ENCODE assay signal across 7 mouse cellular contexts in genomic region chr13:112465585-112465984, GRCm38 (mm10). TPM values are rescaled to one million over a fixed set of nuclear protein-coding genes. Genes with fewer than 3 reads are reported as not detected.
DNase-seq lines count a peak whose midpoint lies in the region; ATAC-seq and TF ChIP-seq lines count a peak whose summit lies in the region.

No protein-coding gene starts in this region.

- TF ChIP-seq POLR2A in ES-Bruce4 (IDR thresholded peaks at IDR 0.05; ENCODE audit: insufficient read depth, low read length) = no peak

- 59% methylated on average over 2 of the region's 2 CpGs for WGBS in kidney, embryonic 14.5 days
- WGBS in heart, embryonic 15.5 days = 21% methylated on average over 2 of the region's 2 CpGs
- WGBS in midbrain, embryonic 12.5 days = 63% methylated on average over 2 of the region's 2 CpGs

- H3K4me3 ChIP-seq in kidney, embryonic 14.5 days (ENCODE audit: low read length) = peak overlapping the region; percentile 0; the same call in 1 of the 2 replicates
- H3K4me3 ChIP-seq in ES-Bruce4 (ENCODE audit: low read depth, low read length) = peak overlapping the region; percentile 26; the same call in 1 of the 2 replicates
- peak overlapping the region; percentile 36 for H3K4me3 ChIP-seq in heart, embryonic 15.5 days
- H3K4me3 ChIP-seq in midbrain, embryonic 12.5 days = no peak overlapping the region

- TF ChIP-seq CTCF in ES-Bruce4 (IDR thresholded peaks at IDR 0.05; ENCODE audit: low read depth, low read length) = no peak

- H3K27me3 ChIP-seq in kidney, embryonic 14.5 days (ENCODE audit: control insufficient read depth, insufficient read depth, low read length) = no peaks in the 10 kb centered on the region
- H3K27me3 ChIP-seq in ES-Bruce4 (ENCODE audit: control insufficient read depth, insufficient read depth, low read length, poor library complexity, severe bottlenecking) = no peaks in the 10 kb centered on the region
- no peaks in the 10 kb centered on the region for H3K27me3 ChIP-seq in heart, embryonic 15.5 days
- no peaks in the 10 kb centered on the region for H3K27me3 ChIP-seq in midbrain, embryonic 12.5 days

- H3K36me3 ChIP-seq in kidney, embryonic 14.5 days (ENCODE audit: control insufficient read depth, insufficient read depth, low read length) = no peaks in the 10 kb centered on the region
- no peaks in the 10 kb centered on the region for H3K36me3 ChIP-seq in ES-Bruce4 (ENCODE audit: control insufficient read depth, insufficient read depth, low read length, poor library complexity, severe bottlenecking)
- H3K36me3 ChIP-seq in heart, embryonic 15.5 days = no peaks in the 10 kb centered on the region
- no peaks in the 10 kb centered on the region for H3K36me3 ChIP-seq in midbrain, embryonic 12.5 days

- DNase-seq in kidney, postnatal 25 days = no peak
- no peak for DNase-seq in spleen, postnatal 36 days (ENCODE audit: low spot score in 2 of 2)
- DNase-seq in urinary bladder, adult 2 months (ENCODE audit: low spot score) = no peak

- H3K4me1 ChIP-seq in kidney, embryonic 14.5 days (ENCODE audit: control insufficient read depth, insufficient read depth, low read length) = peaks cover 7% of the 10 kb centered on the region; the same call in 1 of the 2 replicates
- H3K4me1 ChIP-seq in ES-Bruce4 (ENCODE audit: control insufficient read depth, insufficient read depth, low read length) = peaks cover 11% of the 10 kb centered on the region
- peaks cover 25% of the 10 kb centered on the region for H3K4me1 ChIP-seq in heart, embryonic 15.5 days (replicated peaks)
- H3K4me1 ChIP-seq in midbrain, embryonic 12.5 days = peaks cover 12% of the 10 kb centered on the region

- ATAC-seq in kidney, embryonic 14.5 days (ENCODE audit: low FRiP score, low TSS enrichment) = no peak
- ATAC-seq in heart, embryonic 15.5 days (replicated peaks; ENCODE audit: insufficient number of reproducible peaks, insufficient read depth, low FRiP score, low read depth) = no peak
- ATAC-seq in midbrain, embryonic 12.5 days (ENCODE audit: low FRiP score, low read depth) = no peak

- peak overlapping the region; percentile 58 for H3K4me2 ChIP-seq in kidney, embryonic 14.5 days (replicated peaks; ENCODE audit: low read depth, low read length)
- H3K4me2 ChIP-seq in heart, embryonic 15.5 days = peak overlapping the region; percentile 70
- H3K4me2 ChIP-seq in midbrain, embryonic 12.5 days (replicated peaks) = 0 out of 2 replicates have a peak overlapping the region, but pooled peaks have one; percentile 7

- H3K9me3 ChIP-seq in kidney, embryonic 14.5 days (ENCODE audit: control insufficient read depth, low read length) = no peaks in the 10 kb centered on the region
- H3K9me3 ChIP-seq in ES-Bruce4 (replicated peaks; ENCODE audit: control insufficient read depth, insufficient read depth, low read length, poor library complexity, severe bottlenecking) = no peaks in the 10 kb centered on the region
- no peaks in the 10 kb centered on the region for H3K9me3 ChIP-seq in heart, embryonic 15.5 days (replicated peaks)
- H3K9me3 ChIP-seq in midbrain, embryonic 12.5 days = no peaks in the 10 kb centered on the region

- no peak for TF ChIP-seq EP300 in ES-Bruce4 (IDR thresholded peaks at IDR 0.05; ENCODE audit: insufficient read depth, low read depth, low read length)

- H3K9ac ChIP-seq in kidney, embryonic 14.5 days (ENCODE audit: low read depth, low read length) = no peak overlapping the region
- no peak overlapping the region for H3K9ac ChIP-seq in ES-Bruce4 (ENCODE audit: low read depth, poor library complexity, severe bottlenecking)
- H3K9ac ChIP-seq in heart, embryonic 15.5 days = 0 out of 2 replicates have a peak overlapping the region, but pooled peaks have one; percentile 36
- no peak overlapping the region for H3K9ac ChIP-seq in midbrain, embryonic 12.5 days (replicated peaks)

- H3K27ac ChIP-seq in kidney, embryonic 14.5 days (ENCODE audit: low read depth, low read length) = no peak overlapping the region
- H3K27ac ChIP-seq in ES-Bruce4 (ENCODE audit: insufficient read depth, low read length) = no peak overlapping the region
- H3K27ac ChIP-seq in heart, embryonic 15.5 days = peak overlapping the region; percentile 13; the same call in 1 of the 2 replicates
- no peak overlapping the region for H3K27ac ChIP-seq in midbrain, embryonic 12.5 days (replicated peaks)

RNA-seq across cellular contexts. Expression of gene Il6st, which starts 1.7 kb away (rescaled TPM):
- 12.4 and 31.8 TPM in 2 replicates for polyA plus RNA-seq in kidney, embryonic 14.5 days (2014; fragmentation: Nextera tagmentation; extraction: Ambion mirVana)
- 49.7 and 65.0 TPM in 2 replicates for polyA plus RNA-seq in ES-Bruce4 (2011; ENCODE audit: insufficient read depth, insufficient read length, low read depth, missing spikeins)
- polyA plus RNA-seq in heart, embryonic 15.5 days (2015; fragmentation: Nextera tagmentation; extraction: Ambion mirVana) = 40.1 and 47.7 TPM in 2 replicates
- 39.5 and 40.0 TPM in 2 replicates for polyA plus RNA-seq in midbrain, embryonic 12.5 days (2016; fragmentation: Nextera tagmentation; extraction: Ambion mirVana)
- polyA plus RNA-seq in urinary bladder, adult 2 months (2012; rRNA removed) = 111 and 192 TPM in 2 replicates

Comparison
In these comparisons a context has a peak if more than half of its experiments do, and no peak if none do; other contexts are left out.
1. H3K4me2 ChIP-seq: peak in every context shown above with its lines; median percentile 70 in heart, embryonic 15.5 days; 58 in kidney, embryonic 14.5 days; 7 in midbrain, embryonic 12.5 days.